Mouse (Mus musculus) MEL (cell line): ENCODE results near the gene Necab3.

Experiments used
- CTCF ChIP-seq, 3 experiments: IDR thresholded peaks in 2 of 3; conservative IDR thresholded peaks in 1 of 3; 2 replicates each; pipeline ENCODE4 v1.5.1; 2011 to 2012; ENCODE audit warnings: low read length in 3 of 3, low read depth in 2 of 3, mild to moderate bottlenecking in 2 of 3, improper control_type of control experiment in 1 of 3, inconsistent platforms in 1 of 3, mixed read lengths in 1 of 3, moderate library complexity in 1 of 3; ENCODE audit not compliant: control insufficient read depth in 1 of 3, insufficient read depth in 1 of 3, poor library complexity in 1 of 3, severe bottlenecking in 1 of 3
- EP300 ChIP-seq, 2 experiments: IDR thresholded peaks; 2 replicates each; pipeline ENCODE4 v1.6.1; 2011; ENCODE audit warnings: improper control_type of control experiment in 2 of 2, low read length in 2 of 2, low read depth in 1 of 2, mild to moderate bottlenecking in 1 of 2
- HCFC1 ChIP-seq: IDR thresholded peaks from 2 replicates; pipeline ENCODE4 v1.6.1; 2012; ENCODE audit warnings: low read depth, mild to moderate bottlenecking, inconsistent platforms, low read length, improper control_type of control experiment, moderate library complexity
- TAL1 ChIP-seq: IDR thresholded peaks from 2 replicates; pipeline ENCODE4 v1.6.1; 2012; ENCODE audit warnings: mild to moderate bottlenecking, inconsistent platforms, low read length, moderate library complexity, mixed read lengths

- TF ChIP-seq HCFC1 (no peak), EP300 (IDR thresholded peaks at IDR 0.05; ENCODE audit: low read depth in 1 of 2, low read length in 2 of 2) (no peak), CTCF (IDR thresholded peaks at IDR 0.05 in 2 of 3, conservative IDR thresholded peaks at IDR 0.05 in 1 of 3; ENCODE audit: control insufficient read depth in 1 of 3, insufficient read depth in 1 of 3, low read depth in 2 of 3, low read length in 3 of 3, poor library complexity in 1 of 3, severe bottlenecking in 1 of 3) (no peak), TAL1 (no peak)
These were observed 33.4 kb downstream of the Necab3 start for GRCm38 (mm10) chr2:154525285-154525684.
